In the genomic region with DNA sequence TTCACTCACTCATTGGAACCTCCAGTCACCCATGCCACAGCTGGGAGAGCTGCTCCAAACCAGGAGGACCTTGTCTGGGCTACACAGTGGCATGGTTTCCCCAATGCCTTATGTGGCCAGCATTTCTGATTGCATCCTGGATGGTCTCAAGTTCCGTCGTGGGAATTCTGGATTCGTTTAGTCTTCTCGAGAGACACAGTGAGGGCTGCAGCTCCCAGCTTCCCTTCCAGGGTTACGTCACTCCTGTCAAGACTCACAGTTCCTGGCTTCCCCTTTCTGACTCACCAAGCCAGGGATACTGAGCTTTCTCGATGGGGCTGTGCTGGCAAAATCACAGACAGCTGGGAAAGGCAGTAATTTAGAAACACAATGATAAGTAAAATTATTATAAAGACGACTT, we compare ENCODE assay signal across 9 mouse cellular contexts. TPM values are rescaled to one million over a fixed set of nuclear protein-coding genes. Genes with fewer than 3 reads are reported as not detected.
A peak's percentile ranks its signal among the peaks of the same experiment; 100 is the strongest.
DNase-seq lines count a peak whose midpoint lies in the region; ATAC-seq lines count a peak whose summit lies in the region.
"Had no signal": no experiment of that assay in that cellular context is flagged by ENCODE, and none has a peak within 500 bp of the region (broad histone marks: within the 10 kb centered on the region; RNA-seq: fewer than 3 reads in every experiment).

No protein-coding gene starts in this region.

- H3K4me3 ChIP-seq in heart, embryonic 15.5 days = no peak overlapping the region
- H3K4me3 ChIP-seq in stomach, embryonic 16.5 days (replicated peaks; ENCODE audit: low read length) = no peak overlapping the region

- 14% methylated on average over 7 of the region's 7 CpGs for WGBS in heart, embryonic 15.5 days
- whole genome bisulfite sequencing in stomach, embryonic 16.5 days = 30% methylated on average over 7 of the region's 7 CpGs

- peak; percentile 51 for DNase-seq in adrenal gland, postnatal 10 days
- no peak for DNase-seq in adrenal gland, postnatal 4 days (ENCODE audit: low spot score in 2 of 2)
- DNase-seq in urinary bladder, postnatal 14 days (ENCODE audit: low spot score) = peak; percentile 59
- DNase-seq in urinary bladder, postnatal 4 days (ENCODE audit: low spot score in 2 of 2) = no peak
- no peak for DNase-seq in ovary, adult 18-20 months (ENCODE audit: low spot score)
- no peak for DNase-seq in retina, embryonic 14.5 days (ENCODE audit: low spot score)
- DNase-seq: kidney, postnatal 36 days had no signal

- ATAC-seq in heart, embryonic 15.5 days (replicated peaks; ENCODE audit: insufficient number of reproducible peaks, insufficient read depth, low FRiP score, low read depth) = peak; percentile 48; the same call in 1 of the 2 replicates
- no peak for ATAC-seq in stomach, embryonic 16.5 days (ENCODE audit: insufficient read depth, low FRiP score)

- no peaks in the 10 kb centered on the region for H3K36me3 ChIP-seq in heart, embryonic 15.5 days
- H3K36me3 ChIP-seq in stomach, embryonic 16.5 days (ENCODE audit: control insufficient read depth, insufficient read depth, low read length) = no peaks in the 10 kb centered on the region

- no peak overlapping the region for H3K4me2 ChIP-seq in heart, embryonic 15.5 days
- H3K4me2 ChIP-seq in stomach, embryonic 16.5 days (ENCODE audit: low read depth, low read length) = no peak overlapping the region

- peaks cover 20% of the 10 kb centered on the region for H3K4me1 ChIP-seq in heart, embryonic 15.5 days (replicated peaks)
- H3K4me1 ChIP-seq in stomach, embryonic 16.5 days (ENCODE audit: control insufficient read depth, insufficient read depth, low read length) = peaks cover 19% of the 10 kb centered on the region; the same call in 1 of the 2 replicates

- H3K9me3 ChIP-seq in heart, embryonic 15.5 days (replicated peaks) = no peaks in the 10 kb centered on the region
- no peaks in the 10 kb centered on the region for H3K9me3 ChIP-seq in stomach, embryonic 16.5 days (replicated peaks; ENCODE audit: control insufficient read depth, low read length)

- peak overlapping the region; percentile 55 for H3K27ac ChIP-seq in heart, embryonic 15.5 days
- peak overlapping the region; percentile 72 for H3K27ac ChIP-seq in stomach, embryonic 16.5 days (ENCODE audit: low read length)

- H3K9ac ChIP-seq in heart, embryonic 15.5 days = no peak overlapping the region
- no peak overlapping the region for H3K9ac ChIP-seq in stomach, embryonic 16.5 days (ENCODE audit: low read length)

- no peaks in the 10 kb centered on the region for H3K27me3 ChIP-seq in heart, embryonic 15.5 days
- H3K27me3 ChIP-seq in stomach, embryonic 16.5 days (ENCODE audit: control insufficient read depth, insufficient read depth, low read length) = no peaks in the 10 kb centered on the region

RNA-seq across cellular contexts. Expression of gene Abl1, which starts 54.0 kb away (rescaled TPM):
- 10 to 100 TPM; 54.7 to 73.2 TPM for total RNA-seq in adrenal gland, postnatal 10 days (2021)
- 100 to 1,000 TPM; 109 to 112 TPM for total RNA-seq in adrenal gland, postnatal 4 days (2021)
- polyA plus RNA-seq in heart, embryonic 15.5 days (2015; fragmentation: Nextera tagmentation; extraction: Ambion mirVana) = 21.9 and 30.4 TPM in 2 replicates
- 30.4 and 32.2 TPM in 2 replicates for polyA plus RNA-seq in stomach, embryonic 16.5 days (2015; fragmentation: Nextera tagmentation; extraction: Ambion mirVana)

Comparison
In these comparisons a context has a peak if more than half of its experiments do, and no peak if none do; other contexts are left out.
1. DNase-seq: peak in adrenal gland, postnatal 10 days (single experiment) and urinary bladder, postnatal 14 days (single experiment); none in adrenal gland, postnatal 4 days (0 of 2), urinary bladder, postnatal 4 days (0 of 2), ovary, adult 18-20 months (single experiment) and retina, embryonic 14.5 days (single experiment).